Mouse (Mus musculus): ENCODE data around the gene Chil1.

DNA sequence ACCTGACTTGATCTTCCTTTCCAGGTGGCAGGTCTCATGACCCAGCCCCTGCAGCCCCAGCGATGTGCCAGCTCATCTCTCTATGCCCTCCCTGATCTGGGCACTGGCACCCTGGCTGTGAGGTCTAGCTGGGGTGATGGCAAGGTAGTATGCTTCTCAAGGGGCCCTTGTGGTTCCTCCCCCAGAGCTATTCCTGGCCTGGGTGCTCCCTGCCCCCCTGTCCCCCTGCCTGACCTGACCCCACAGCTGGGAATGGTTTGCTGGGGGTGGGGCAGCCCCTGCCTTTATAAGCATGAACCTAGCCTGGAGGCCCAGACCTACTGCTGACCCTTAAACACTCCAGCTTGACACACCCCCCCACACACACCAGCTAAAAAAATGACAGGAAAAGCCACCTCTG, 11.2 kb downstream of the Chil1 start, which contains the start of gene Mybph:
- TF ChIP-seq POLR2A (IDR thresholded peaks at IDR 0.05; ENCODE audit: borderline replicate concordance, extremely low read depth, insufficient read depth, insufficient read length, poor library complexity, severe bottlenecking) (no peak), CTCF (IDR thresholded peaks at IDR 0.05; ENCODE audit: borderline replicate concordance, extremely low read depth, insufficient read depth, insufficient read length) (no peak)

Measured in brain, embryonic 14.5 days (tissue).